Mouse (Mus musculus) heart, adult 8-10 months (tissue): Measurements from ENCODE around the gene Lrch4. TPM values are rescaled to one million over a fixed set of nuclear protein-coding genes. Genes with fewer than 3 reads are reported as not detected.

Experiments used
- DNase-seq: peaks from one replicate; pipeline ENCODE4 v3.0.0; 2022; ENCODE audit warnings: low spot score
- total RNA-seq, 4 experiments: library from RNA; stranded (reverse); gene quantifications; 2 replicates each; pipeline ENCODE4 v1.2.4; 2022

Lrch4 gene
- total RNA-seq, 4 experiments from 2014 or later: 13.1 to 17.8 (median 17.1) TPM

DNA sequence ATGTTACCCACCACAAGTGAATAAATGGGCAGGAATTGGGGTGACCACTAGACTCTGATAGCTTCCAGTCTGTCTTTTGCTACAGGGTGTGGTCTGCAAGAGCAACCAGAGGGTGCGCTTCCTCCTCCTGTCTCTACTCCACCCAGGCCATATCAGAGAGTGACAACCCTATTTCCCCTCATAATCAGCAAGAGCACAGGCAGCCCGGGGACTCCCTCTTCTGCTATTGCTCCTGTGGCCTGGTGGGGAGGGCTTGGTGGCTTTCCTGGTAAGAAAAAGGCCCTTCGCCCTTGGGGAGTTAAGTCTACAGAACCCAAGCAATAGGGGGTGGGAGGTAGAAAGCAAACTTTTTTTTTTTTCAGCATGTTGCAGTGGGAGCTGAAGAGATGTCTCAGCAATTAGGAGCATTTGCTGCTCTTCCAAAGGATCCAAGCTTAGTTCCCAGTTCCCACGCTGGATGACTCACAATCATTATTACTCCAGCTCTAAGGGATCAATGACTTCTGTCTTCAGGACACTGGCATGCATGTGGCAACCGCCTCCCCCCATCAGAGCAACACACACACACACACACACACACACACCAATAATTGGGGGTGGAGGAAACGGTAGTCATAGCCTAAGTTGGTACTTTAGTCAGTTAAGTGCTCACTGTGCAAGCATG lies 57.3 kb downstream of the Lrch4 start:
- DNase-seq: no peak

- DNase-seq: no peak
Measured at GRCm38 (mm10) chr5:137689974-137690373, 61.1 kb downstream of the Lrch4 start.

- no peak for DNase-seq
Measured at GRCm38 (mm10) chr5:137690531-137690930, 61.6 kb downstream of the Lrch4 start.

Other genes with a start within 250 kb of the Lrch4 start
- not detected for gene Zan, start 152.1 kb upstream of the Lrch4 start, total RNA-seq
- gene Pop7, start 126.6 kb upstream of the Lrch4 start, total RNA-seq: 10 to 100 TPM; 15.0 to 18.3 (median 16.2) TPM
- 10 to 100 TPM; 25.5 to 37.3 (median 27.2) TPM for gene Gigyf1, start 110.6 kb upstream of the Lrch4 start, total RNA-seq
- gene Epo, start 95.9 kb upstream of the Lrch4 start, total RNA-seq: not detected
- gene Gnb2, start 95.6 kb upstream of the Lrch4 start, total RNA-seq: 100 to 1,000 TPM; 243 to 256 (median 246) TPM
- gene Actl6b, start 75.6 kb upstream of the Lrch4 start, total RNA-seq: not detected
- under 1 TPM in 1 of 4 experiments, not detected in 3; 0.09 TPM for gene Tfr2, start 59.3 kb upstream of the Lrch4 start, total RNA-seq
- gene Mospd3, start 28.1 kb upstream of the Lrch4 start, total RNA-seq: 10 to 100 TPM in 3 of 4 experiments, 1 to 10 TPM in 1; 9.0 to 17.6 (median 14.4) TPM
- 10 to 100 TPM; 38.9 to 46.0 (median 42.2) TPM for gene Pcolce, start 15.3 kb upstream of the Lrch4 start, total RNA-seq
- under 1 TPM; 0.19 to 0.29 (median 0.23) TPM for gene Fbxo24, start 119 bp upstream of the Lrch4 start, total RNA-seq
- 1 to 10 TPM; 2.3 to 4.2 (median 2.7) TPM for gene Gm20605, start 54 bp downstream of the Lrch4 start, total RNA-seq
- 1 to 10 TPM; 1.6 to 4.0 (median 2.8) TPM for gene Sap25, start 12.2 kb downstream of the Lrch4 start, total RNA-seq
- under 1 TPM; 0.30 to 0.94 (median 0.56) TPM for gene Irs3, start 16.6 kb downstream of the Lrch4 start, total RNA-seq
- gene Agfg2, start 55.6 kb downstream of the Lrch4 start, total RNA-seq: 10 to 100 TPM; 13.1 to 23.0 (median 15.4) TPM
- under 1 TPM; 0.35 to 0.89 (median 0.81) TPM for gene Nyap1, start 112.5 kb downstream of the Lrch4 start, total RNA-seq
- gene Tsc22d4, start 116.6 kb downstream of the Lrch4 start, total RNA-seq: 100 to 1,000 TPM; 237 to 281 (median 242) TPM
- 10 to 100 TPM in 1 of 4 experiments, 1 to 10 TPM in 3; 7.9 to 12.7 (median 8.6) TPM for gene Ppp1r35, start 149.7 kb downstream of the Lrch4 start, total RNA-seq
- gene Mepce, start 158.5 kb downstream of the Lrch4 start, total RNA-seq: 10 to 100 TPM; 28.9 to 34.2 (median 31.4) TPM
- gene Zcwpw1, start 158.7 kb downstream of the Lrch4 start, total RNA-seq: under 1 TPM; 0.31 to 0.57 (median 0.54) TPM
- 1 to 10 TPM in 3 of 4 experiments, under 1 TPM in 1; 0.87 to 4.1 (median 2.1) TPM for gene Pilra, start 207.2 kb downstream of the Lrch4 start, total RNA-seq
- 1 to 10 TPM in 2 of 4 experiments, under 1 TPM in 2; 0.44 to 2.8 (median 1.1) TPM for gene Pilrb1, start 229.0 kb downstream of the Lrch4 start, total RNA-seq
- 1 to 10 TPM in 1 of 4 experiments, under 1 TPM in 2, not detected in 1; 0.65 to 5.4 (median 0.75) TPM for gene Pilrb2, start 242.7 kb downstream of the Lrch4 start, total RNA-seq